Mouse (Mus musculus) embryonic facial prominence, embryonic 10.5 days (tissue): ENCODE measurements at regions not wholly inside any gene's neighbourhood (a gene's known extent, or its start where the extent isn't known, plus 50 kb on each side); places are given as distances from the start of the nearest gene placed in this dataset.
A peak's percentile ranks its signal among the peaks of the same experiment; 100 is the strongest.
"Not testable (repeated sequence)": the region's sequence is repeated elsewhere in the genome, so short reads cannot be mapped to it uniquely, and the experiment has no call there.

Source experiments
- DNase-seq: peaks from one replicate; pipeline ENCODE4 v3.0.0-alpha.2; 2017; ENCODE audit warnings: low spot score
- H3K27ac ChIP-seq: fragments of 300-500 bp; sonication (generic); replicated peaks from 2 replicates; pipeline ENCODE4 v1.5.1; 2016; ENCODE audit warnings: mild to moderate bottlenecking
- H3K27me3 ChIP-seq: fragments of 300-500 bp; sonication (generic); replicated peaks from 2 replicates; pipeline ENCODE4 v1.6.1; 2016; ENCODE audit warnings: low read depth, mild to moderate bottlenecking; ENCODE audit not compliant: poor library complexity, severe bottlenecking
- H3K36me3 ChIP-seq: fragments of 300-500 bp; sonication (generic); replicated peaks from 2 replicates; pipeline ENCODE4 v1.6.1; 2016; ENCODE audit warnings: mild to moderate bottlenecking, moderate library complexity
- H3K4me1 ChIP-seq: fragments of 300-500 bp; sonication (generic); 2 replicates; pipeline ENCODE4 v1.6.1; 2016
- H3K4me3 ChIP-seq: fragments of 300-500 bp; sonication (generic); 2 replicates; pipeline ENCODE4 v1.5.1; 2016; ENCODE audit warnings: mild to moderate bottlenecking, moderate library complexity
- H3K9me3 ChIP-seq: fragments of 300-500 bp; sonication (generic); 2 replicates; pipeline ENCODE4 v1.6.1; 2016; ENCODE audit warnings: mild to moderate bottlenecking
- WGBS: fragments of 180-500 bp; shearing (Covaris S2); methylation state at CpG from one replicate; pipeline ENCODE4 v1.1.7; 2016; 5-methylcytosine and 5-hydroxymethylcytosine counted together

DNA sequence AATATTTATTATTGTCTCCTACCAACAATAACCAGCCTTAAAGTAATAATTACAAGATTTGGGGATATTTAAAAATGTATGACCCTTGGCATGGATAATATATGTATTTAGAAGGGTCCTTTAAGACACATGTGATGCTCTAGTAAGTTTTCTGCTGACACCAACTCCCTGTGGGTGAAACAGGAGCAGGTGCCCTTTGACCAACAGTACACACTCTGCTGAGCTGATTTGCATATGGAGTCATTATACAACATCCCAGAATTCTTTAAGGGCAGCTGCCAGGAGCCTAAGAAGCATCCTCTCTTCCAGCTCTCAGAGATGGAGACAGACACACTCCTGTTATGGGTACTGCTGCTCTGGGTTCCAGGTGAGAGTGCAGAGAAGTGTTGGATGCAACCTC, 274.1 kb downstream of the Rpia start:
- Histone ChIP-seq H3K27me3 (no peaks in the 10 kb centered on the region), H3K9me3 (no peaks in the 10 kb centered on the region), H3K4me1 (no peaks in the 10 kb centered on the region), H3K4me3 (no peak overlapping the region), H3K36me3 (no peaks in the 10 kb centered on the region), H3K27ac (no peak overlapping the region)
- no peak for DNase-seq

GRCm38 (mm10) chr6:70468623-70469479, 323.2 kb downstream of the Rpia start:
- no peak overlapping the region for H3K4me3 ChIP-seq
- no peaks in the 10 kb centered on the region for H3K9me3 ChIP-seq
- WGBS, result 74% methylated on average over 1 of the region's 1 CpGs
- H3K36me3 ChIP-seq, result no peaks in the 10 kb centered on the region
- H3K27me3 ChIP-seq, result no peaks in the 10 kb centered on the region
- DNase-seq, result no peak
- no peak overlapping the region for H3K27ac ChIP-seq
- H3K4me1 ChIP-seq, result no peaks in the 10 kb centered on the region

- Histone ChIP-seq H3K27ac (no peak overlapping the region), H3K4me3 (no peak overlapping the region), H3K9me3 (no peaks in the 10 kb centered on the region), H3K36me3 (no peaks in the 10 kb centered on the region), H3K27me3 (no peaks in the 10 kb centered on the region), H3K4me1 (no peaks in the 10 kb centered on the region)
- DNase-seq, result no peak
- WGBS, result 93% methylated on average over 3 of the region's 3 CpGs
Measured at GRCm38 (mm10) chr6:70457279-70457678, 334.8 kb downstream of the Rpia start.

- H3K36me3 ChIP-seq, DNase-seq, H3K27me3 ChIP-seq, H3K27ac ChIP-seq, H3K9me3 ChIP-seq, H3K4me1 ChIP-seq, H3K4me3 ChIP-seq: not testable (repeated sequence)
- 86% methylated on average over 2 of the region's 2 CpGs for WGBS
Measured at GRCm38 (mm10) chr6:70434739-70435138, 357.3 kb downstream of the Rpia start.

GRCm38 (mm10) chr6:70406290-70406689, 385.7 kb downstream of the Rpia start:
- 93% methylated on average over 3 of the region's 3 CpGs for WGBS

DNA sequence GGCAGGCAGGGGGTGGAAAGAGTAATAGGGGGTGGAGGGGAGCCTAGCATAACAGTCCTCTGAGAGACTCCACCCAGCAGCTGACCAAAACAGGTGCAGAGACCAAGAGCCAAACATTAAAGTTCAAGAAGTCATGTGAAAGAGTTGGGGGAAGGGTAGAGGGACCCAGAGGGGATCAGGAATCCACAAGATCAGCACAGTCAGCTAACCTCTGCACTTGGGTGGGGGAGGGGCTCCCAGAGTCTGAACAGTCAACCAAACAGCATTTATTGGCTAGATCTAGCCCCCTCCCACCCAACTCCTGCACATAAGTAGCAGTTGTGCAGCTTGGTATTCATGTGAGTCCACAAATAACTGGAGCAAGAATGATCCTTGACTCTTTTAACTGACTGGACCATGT, 402.2 kb downstream of the Rpia start:
- not testable (repeated sequence) for H3K27ac ChIP-seq, H3K4me1 ChIP-seq

More at GRCm38 (mm10) chr6:70406290-70406689, 385.7 kb downstream of the Rpia start:
- not testable (repeated sequence) for H3K9me3 ChIP-seq, H3K27ac ChIP-seq, H3K36me3 ChIP-seq, DNase-seq, H3K27me3 ChIP-seq, H3K4me1 ChIP-seq, H3K4me3 ChIP-seq

GRCm38 (mm10) chr6:70386396-70386795, 405.6 kb downstream of the Rpia start:
- not testable (repeated sequence) for H3K27me3 ChIP-seq, H3K4me3 ChIP-seq, H3K9me3 ChIP-seq, H3K36me3 ChIP-seq, H3K4me1 ChIP-seq, H3K27ac ChIP-seq, DNase-seq
- WGBS, result no CpG with 5 or more reads among the region's 1 CpGs

More for the DNA sequence above, 402.2 kb downstream of the Rpia start:
- DNase-seq, H3K36me3 ChIP-seq, H3K9me3 ChIP-seq, H3K27me3 ChIP-seq, H3K4me3 ChIP-seq: not testable (repeated sequence)

DNA sequence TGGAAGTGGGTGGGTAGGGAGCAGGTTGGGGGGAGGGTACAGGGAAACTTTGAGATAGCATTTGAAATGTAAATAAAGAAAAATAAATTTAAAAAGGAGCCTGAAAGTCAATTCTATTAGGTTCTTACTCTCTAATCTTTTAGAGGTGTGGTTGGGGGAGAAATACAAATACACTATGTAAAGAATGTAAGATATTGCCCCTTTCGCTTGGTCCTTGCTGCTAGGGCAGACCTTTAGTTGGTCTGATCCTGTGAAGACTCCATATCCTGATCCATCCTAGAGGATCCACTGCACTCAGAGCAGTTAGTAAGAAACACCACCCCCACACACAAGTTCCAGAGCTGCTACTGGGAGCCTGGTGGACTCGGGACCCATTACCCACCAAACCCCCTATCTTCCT, 412.7 kb downstream of the Rpia start:
- not testable (repeated sequence) for H3K9me3 ChIP-seq, H3K4me3 ChIP-seq, H3K36me3 ChIP-seq, H3K4me1 ChIP-seq, H3K27me3 ChIP-seq, DNase-seq, H3K27ac ChIP-seq
- 94% methylated on average over 2 of the region's 2 CpGs for WGBS

DNA sequence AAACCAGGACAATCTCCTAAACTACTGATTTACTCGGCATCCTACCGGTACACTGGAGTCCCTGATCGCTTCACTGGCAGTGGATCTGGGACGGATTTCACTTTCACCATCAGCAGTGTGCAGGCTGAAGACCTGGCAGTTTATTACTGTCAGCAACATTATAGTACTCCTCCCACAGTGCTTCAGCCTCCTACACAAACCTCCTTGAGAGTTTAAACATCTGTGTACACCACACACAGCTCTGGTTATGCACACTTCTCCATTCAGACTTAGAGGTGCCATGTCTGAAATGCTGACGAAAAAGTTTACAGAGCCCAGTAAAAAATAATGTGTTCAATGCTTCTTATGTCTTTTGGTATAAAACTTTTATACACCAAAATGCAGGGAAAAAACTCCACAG, 420.2 kb downstream of the Rpia start:
- H3K4me3 ChIP-seq, DNase-seq, H3K27ac ChIP-seq, H3K36me3 ChIP-seq, H3K27me3 ChIP-seq, H3K9me3 ChIP-seq, H3K4me1 ChIP-seq: not testable (repeated sequence)
- 87% methylated on average over 5 of the region's 5 CpGs for WGBS

- DNase-seq, result peak; percentile 10
- no peaks in the 10 kb centered on the region for H3K9me3 ChIP-seq
- H3K4me1 ChIP-seq, result no peaks in the 10 kb centered on the region
- no peak overlapping the region for H3K4me3 ChIP-seq
- 72% methylated on average over 2 of the region's 2 CpGs for WGBS
- no peaks in the 10 kb centered on the region for H3K27me3 ChIP-seq
- no peaks in the 10 kb centered on the region for H3K36me3 ChIP-seq
- no peak overlapping the region for H3K27ac ChIP-seq
Measured at GRCm38 (mm10) chr6:70356303-70356702, 435.7 kb downstream of the Rpia start.

DNA sequence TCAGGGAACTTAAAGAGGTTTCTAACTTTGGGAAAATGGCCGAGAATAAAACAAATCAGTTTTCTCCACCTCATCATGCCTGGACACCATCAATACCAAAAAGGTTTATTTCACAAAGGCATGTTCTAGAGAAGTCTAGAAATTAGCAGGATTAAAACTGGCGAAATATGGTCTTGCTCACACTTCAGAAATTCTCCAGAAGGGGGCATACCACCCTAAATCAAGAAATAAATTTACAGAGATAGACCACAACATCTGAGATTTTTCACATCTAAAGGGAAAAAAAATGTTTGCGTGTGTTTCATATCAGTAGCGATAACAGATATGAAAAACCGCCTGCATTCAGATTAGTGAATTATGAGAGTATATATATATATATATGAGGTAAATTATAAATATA, 449.9 kb downstream of the Rpia start:
- no peaks in the 10 kb centered on the region for H3K27me3 ChIP-seq
- no peaks in the 10 kb centered on the region for H3K36me3 ChIP-seq
- no peaks in the 10 kb centered on the region for H3K4me1 ChIP-seq
- no peak overlapping the region for H3K27ac ChIP-seq
- no peaks in the 10 kb centered on the region for H3K9me3 ChIP-seq
- WGBS, result 75% methylated on average over 5 of the region's 5 CpGs
- DNase-seq, result no peak
- no peak overlapping the region for H3K4me3 ChIP-seq

DNA sequence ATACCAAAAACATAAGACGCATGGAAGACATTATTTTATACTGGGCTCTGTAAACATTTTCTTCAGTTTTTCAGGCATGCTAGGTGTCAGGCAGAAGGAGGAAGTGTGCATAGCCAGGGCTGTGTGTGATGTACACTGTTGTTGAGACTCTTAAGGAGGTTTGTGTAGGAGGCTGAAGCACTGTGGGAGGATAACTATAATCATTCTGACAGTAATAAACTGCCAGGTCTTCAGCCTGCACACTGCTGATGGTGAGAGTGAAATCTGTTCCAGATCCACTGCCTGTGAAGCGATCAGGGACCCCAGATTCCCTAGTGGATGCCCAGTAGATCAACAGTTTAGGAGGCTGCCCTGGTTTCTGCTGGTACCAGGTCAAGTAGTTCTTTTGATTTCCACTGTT, 451.3 kb downstream of the Rpia start:
- H3K4me1 ChIP-seq, H3K27ac ChIP-seq, H3K27me3 ChIP-seq, H3K36me3 ChIP-seq, DNase-seq, H3K9me3 ChIP-seq, H3K4me3 ChIP-seq: not testable (repeated sequence)
- 89% methylated on average over 2 of the region's 2 CpGs for WGBS

DNA sequence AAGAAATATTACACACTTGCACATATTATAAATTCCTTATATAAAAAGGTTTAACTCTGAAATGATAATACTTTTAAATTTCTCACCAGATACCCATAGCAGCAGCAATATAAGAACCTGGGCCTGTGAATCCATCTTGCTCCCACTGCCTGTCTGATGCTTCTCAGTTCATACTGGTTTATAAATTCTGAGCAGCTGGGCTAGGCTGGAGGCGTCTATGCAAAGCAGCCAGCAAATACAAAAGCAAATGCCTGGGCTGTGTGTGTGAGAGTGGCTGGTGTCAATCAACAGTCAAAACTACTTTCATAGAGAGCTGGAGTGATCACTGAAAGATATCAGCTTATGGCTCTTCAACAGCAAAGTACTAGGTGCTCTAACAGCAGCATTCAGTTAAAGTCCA, 476.7 kb downstream of the Rpia start:
- no peak for DNase-seq
- Histone ChIP-seq H3K4me1 (no peaks in the 10 kb centered on the region), H3K27me3 (no peaks in the 10 kb centered on the region), H3K36me3 (no peaks in the 10 kb centered on the region), H3K27ac (no peak overlapping the region), H3K9me3 (no peaks in the 10 kb centered on the region), H3K4me3 (no peak overlapping the region)
- 81% methylated on average over 1 of the region's 1 CpGs for WGBS
